Mouse (Mus musculus) ZHBTc4 (cell line): ENCODE measurements at regions not wholly inside any gene's neighbourhood (a gene's known extent, or its start where the extent isn't known, plus 50 kb on each side); places are given as distances from the start of the nearest gene placed in this dataset.

Experiments
- DNase-seq: peaks from one replicate; pipeline ENCODE4 v3.0.0-alpha.2; 2011; ENCODE audit warnings: low read depth, low spot score

DNA sequence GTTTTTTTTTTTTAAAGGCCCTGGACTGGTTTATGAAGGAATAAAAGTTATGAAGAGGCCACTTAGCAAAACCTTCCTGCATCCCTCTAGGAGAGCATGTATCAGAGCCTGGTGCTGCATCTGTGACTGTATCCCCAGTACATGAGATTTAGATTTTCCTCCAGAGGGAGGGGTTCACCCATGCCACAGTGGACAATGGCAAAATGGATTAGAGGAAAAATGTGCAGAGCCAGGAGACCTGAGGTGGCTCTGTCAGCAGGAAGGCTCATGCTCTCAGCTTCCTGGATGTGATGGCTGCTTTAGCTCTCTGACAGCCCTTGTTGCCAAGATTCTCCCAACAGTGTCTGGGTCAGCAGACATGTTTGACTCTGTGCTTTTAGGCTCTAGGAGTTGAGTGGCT, 298.2 kb downstream of the Eipr1 start:
- DNase-seq: no peak

DNA sequence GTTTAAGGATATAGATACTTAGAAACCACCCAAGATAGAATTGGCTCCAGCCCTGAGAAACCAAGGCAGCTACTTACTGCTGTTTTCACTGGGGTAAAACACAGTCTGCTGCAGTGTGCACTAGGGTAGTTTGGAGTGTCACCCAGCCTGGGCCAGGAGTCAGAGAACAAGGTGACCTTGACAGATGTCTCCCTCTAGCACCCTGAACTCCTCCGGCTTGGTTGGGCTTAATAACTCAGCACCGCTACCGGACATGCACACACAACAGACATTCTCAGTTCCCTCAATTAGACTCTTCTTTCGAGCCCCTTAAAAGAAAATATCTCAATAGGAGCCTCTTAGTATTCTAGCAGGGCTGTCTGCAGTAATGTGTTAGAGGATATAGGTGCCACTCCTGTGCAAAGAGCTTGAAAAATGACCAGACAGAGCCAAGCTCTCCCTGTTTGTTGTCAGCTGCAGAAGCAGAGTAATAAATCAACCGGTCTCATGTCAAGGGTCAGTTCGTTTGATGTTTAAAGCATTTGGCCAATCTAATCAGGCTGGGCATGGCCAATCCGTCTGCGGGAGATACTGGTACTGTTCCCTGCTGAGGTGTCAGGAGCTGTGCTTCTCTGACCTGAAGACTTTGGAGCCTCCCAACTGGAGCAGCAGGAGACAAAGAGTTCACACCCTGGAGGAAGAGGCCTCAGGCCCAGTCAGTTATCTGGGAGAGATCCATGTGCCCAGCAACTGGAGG, 299.1 kb downstream of the Eipr1 start:
- no peak for DNase-seq

DNA sequence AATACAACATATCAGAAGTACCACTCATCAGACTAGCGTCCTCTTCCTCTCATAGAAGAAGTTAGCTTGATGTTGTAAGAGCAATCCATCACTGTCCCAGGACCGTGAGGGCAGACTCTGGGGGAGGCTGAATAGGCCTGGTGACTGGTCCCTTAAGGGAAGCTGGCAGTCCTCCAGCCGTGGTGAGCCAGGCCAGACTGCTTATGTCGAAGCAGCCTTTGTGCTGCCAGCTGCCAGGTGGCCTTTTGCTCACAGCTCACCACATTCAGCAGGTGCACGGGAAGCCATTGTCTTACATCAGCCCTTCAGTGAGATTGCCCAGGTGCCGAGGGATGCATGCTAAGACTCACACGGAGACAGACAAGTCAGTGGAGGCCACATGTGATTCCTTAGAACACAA, 302.8 kb downstream of the Eipr1 start:
- no peak for DNase-seq

DNA sequence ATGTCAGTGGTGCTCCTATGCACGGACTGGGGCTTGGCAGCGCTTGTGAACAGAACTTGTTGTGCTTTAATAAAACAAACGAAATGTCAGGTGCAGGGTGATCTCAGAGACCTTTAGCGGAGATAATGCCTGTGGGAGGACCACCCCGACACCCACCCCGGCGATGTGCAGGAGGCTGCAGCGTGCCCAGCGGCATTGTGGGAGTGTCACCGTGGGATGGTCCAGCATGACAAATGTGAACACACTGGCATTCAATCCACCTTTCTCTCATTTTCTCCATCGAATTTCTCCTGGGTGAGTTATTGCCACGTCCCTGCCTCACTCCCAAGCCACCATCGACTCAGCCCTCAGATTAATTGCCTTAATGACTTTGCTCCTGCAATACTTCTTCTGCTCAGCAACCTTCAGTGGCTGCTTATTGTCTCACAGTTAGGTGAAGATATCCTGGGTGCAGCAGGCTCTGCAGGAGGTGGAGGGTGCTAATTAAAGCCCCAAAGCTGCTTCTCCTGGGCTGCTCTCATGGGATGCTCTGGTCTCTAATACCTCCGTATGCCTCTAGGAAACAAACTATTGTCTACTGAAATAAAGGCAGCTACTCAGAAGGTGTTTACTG, 310.5 kb downstream of the Eipr1 start:
- DNase-seq: no peak

DNA sequence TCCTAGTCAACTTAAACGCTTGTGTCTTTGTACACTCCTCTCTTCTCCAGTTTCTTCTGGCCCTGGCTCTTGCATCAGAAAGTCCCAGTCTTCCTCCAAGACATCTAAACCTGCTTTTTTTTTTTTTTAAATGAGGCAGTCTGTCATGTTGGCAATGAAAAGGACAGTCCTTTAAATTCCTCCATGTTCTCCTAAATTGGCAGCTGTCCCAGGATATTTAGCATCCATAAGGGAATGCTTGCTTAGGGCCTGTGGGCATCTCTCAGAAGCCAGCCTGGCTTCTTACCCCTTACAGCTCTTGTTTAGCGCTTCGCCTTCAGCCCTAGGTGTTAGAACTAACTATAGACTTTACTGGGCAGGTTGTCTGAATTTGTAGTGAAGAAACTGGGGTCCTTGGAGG, 311.2 kb downstream of the Eipr1 start:
- no peak for DNase-seq

DNA sequence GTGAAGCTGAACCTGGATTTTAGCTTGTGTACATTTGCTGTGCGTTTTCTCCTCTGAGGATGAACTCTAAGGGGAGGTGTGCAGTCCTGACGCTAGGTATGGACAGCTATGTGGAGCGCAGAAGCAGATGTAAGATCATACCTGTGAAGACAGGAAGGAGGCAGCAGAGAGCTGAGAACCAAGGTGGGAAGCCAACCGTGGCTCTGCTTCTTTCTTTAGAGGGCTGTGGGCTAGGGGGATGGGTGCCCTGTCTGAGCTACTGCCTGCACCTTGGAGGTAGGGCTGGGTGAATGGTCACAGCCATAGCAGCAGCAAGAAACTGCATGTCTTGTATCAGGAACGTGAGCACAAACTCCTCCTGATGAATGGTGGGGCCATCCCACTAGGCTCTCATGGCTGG, 316.6 kb downstream of the Eipr1 start:
- peak; percentile 82 for DNase-seq

DNA sequence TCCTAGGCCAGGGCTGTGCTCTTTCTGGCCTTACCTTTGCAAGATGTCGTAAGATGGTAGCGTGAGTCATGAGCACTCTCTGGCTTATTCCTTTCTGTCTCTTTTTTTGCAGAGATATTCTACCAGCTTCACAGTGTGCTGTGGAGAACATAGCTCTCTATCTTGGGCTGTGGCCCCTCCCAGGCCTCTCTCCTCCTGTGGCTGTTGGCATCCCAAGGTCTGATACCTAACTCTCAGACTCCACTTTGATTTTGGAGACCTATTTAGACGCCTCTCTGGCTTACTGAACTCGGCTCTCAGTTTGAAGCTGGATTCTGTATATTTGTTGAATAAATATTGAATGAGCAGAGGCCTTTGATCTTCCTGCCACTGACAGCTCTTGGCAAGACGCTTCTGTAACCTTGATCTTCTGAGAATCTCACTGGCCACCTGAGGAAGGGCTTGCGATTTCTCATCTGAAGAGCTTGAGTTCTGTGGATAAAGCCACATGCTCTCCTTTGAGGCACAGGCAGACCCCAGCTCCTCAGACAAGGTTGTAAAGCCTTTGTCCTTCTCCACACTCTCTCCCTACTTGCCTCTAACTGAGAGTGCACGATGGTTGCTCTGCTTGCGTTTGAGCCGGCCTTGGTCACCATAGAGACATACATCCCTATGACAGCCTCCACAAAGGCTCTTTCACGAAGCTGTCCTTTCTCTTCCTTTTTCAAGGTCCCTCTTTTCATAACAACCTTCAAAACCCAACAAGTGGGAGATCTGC, 323.7 kb downstream of the Eipr1 start:
- peak; percentile 47 for DNase-seq

DNA sequence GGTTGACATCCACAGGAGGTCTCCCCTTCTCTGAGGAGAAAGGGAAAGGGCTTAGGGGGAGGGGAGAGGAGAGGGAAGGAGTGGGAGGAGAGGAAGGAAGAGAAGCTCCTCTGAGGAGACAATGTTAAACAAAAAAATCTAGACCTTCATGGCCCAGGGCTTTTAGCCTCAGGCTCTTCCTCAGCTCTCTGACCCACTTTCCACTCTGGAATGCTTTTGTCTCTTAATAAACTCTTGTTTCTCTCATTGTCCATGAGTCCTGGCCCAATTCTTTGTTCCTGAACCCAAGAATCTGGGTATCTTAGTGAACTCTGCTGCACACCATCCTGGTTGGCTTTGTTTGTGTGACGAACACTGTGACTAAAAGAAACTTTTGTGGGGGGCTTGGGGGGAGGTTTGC, 325.0 kb downstream of the Eipr1 start:
- DNase-seq: peak; percentile 69

DNA sequence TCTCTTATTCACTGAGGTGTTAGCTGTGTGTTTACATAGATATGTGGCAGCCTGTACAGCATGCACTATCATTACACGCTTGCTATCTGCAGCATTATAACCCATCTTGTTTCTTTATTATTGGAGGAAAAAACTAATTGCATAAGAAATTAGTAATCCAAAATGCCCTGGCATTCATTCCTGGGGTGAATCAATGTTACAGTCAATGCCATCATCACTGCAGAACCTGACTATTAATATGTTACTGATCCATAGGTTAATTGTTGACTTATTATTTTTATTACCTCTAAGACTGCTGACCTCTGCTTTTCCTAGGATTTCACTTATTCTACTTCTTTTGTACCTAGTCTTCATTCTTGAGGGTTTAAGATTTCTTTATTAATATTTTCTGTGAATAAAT, 327.4 kb downstream of the Eipr1 start:
- no peak for DNase-seq

DNA sequence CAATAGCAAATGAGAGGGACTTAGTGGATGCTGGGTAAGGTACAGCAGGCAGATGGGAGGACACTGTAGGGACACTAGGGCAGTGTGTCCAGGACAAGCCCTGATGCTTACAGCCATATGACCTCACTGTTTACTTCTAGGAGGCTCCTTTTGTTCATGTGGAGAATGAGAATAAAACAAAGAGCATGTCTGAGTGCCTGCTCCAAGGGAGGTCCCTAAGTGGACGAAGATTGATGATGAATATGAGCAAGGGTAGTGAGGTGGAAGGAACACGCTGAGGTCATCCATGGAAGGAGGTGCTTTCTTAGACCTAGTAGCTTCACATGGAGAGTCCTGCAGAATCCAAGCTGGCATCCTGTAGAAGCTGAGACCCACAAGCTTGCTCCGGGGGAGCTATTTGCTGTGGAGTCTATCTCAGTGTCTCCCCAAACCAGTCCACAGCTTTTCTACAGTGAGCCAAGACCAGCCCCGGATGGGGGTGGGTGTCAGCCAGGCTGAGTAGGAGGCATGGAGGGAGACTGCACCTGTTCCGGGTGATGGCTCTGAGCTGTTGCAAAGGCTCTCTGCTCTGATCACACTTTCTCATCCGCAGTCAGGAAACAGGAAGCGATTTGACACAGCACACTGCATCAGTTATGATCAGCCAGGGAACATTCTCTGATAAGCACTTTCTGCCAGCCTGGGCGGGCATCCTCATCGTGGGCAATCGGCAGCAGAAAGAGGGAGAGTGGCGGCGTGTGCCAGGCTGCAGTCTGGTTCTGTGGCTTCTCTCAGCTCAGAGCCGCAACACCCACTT, 332.0 kb downstream of the Eipr1 start:
- peak; percentile 21 for DNase-seq

DNA sequence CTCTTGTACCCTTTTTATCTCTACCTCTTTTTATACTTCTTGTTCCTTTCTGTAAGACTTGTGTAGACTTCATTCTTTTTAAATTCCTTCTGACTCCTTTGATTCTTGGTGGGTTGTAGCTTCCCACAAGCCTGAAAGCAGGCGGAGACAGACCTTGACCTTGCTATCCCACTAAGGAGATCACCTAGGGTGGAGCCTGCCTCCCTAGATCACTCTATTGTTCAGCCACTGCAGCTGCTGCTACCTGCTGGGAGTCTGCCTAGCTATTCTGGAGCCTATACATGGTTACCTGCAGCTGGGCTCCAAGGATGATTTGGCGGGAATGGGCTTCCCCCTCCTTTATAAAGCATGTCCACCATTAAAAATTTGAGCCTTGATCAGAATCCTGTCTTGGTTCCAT, 335.6 kb downstream of the Eipr1 start:
- DNase-seq: peak; percentile 45

DNA sequence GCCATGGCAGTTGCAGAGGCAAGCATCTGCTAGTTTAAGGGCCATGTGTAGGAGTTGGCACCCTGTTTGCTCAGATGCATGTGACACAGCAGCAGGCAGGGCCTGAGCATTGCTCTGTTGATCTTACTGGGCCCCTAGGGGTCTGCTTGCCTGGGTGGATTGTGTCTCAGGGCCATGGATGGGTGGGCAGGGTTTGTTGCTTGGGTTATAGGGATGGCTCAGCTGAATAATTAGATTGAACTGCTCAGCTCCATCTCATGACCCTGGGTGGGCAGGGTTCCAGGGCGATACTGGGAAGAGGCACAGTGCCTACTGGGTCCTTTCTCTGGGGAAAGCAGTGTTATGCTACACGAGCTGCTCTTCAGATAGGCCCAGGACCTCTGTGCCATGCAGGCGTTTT, 338.0 kb downstream of the Eipr1 start:
- DNase-seq: no peak

DNA sequence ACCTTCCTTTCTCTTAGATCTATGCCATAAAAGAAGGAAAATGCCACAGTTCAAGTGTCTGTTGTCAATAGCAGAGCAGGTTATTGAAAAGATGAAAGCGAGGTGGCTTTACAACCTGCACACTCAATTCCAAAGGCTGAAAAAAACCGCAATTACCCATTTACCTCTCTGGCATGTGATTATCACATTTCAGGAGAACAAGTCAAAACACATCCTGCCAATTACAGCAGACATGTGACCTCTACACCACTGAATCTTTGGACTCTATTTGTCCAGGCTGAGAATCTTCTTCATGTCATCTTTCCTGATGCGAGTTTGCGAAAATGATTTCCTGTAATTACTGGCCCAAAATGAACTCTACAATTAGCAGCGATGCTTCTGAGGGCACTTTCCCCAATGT, 338.8 kb downstream of the Eipr1 start:
- no peak for DNase-seq

DNA sequence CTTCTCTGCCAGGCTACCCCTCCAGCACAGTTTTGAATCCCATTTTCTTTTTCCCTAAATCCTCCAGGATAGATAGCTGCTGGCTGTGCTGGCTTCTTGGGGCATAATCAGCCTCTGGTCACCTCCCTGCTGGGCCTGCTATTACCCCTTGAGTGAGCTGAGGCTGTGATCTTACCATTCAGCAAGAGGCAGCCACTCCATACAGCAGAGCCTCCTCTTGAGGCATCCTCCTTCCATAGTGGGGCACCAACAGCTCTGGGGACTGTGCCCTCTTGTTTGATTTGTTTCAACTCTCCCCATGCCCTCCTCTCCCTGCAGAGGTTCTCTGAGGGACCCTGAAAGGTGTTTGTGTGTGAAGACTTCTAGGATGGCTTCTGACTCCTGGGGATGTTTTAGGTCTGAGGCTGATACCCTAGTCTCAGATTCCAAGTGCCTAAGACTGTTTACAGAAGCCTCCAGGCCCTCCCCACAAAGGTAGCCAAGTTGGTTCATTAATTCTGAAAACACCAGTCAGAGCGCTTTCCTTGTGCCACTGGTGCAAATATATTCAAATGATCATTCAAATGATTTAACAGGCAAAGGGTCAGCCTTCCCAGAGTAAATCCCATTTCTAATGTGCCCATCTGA, 343.9 kb downstream of the Eipr1 start:
- DNase-seq: no peak

DNA sequence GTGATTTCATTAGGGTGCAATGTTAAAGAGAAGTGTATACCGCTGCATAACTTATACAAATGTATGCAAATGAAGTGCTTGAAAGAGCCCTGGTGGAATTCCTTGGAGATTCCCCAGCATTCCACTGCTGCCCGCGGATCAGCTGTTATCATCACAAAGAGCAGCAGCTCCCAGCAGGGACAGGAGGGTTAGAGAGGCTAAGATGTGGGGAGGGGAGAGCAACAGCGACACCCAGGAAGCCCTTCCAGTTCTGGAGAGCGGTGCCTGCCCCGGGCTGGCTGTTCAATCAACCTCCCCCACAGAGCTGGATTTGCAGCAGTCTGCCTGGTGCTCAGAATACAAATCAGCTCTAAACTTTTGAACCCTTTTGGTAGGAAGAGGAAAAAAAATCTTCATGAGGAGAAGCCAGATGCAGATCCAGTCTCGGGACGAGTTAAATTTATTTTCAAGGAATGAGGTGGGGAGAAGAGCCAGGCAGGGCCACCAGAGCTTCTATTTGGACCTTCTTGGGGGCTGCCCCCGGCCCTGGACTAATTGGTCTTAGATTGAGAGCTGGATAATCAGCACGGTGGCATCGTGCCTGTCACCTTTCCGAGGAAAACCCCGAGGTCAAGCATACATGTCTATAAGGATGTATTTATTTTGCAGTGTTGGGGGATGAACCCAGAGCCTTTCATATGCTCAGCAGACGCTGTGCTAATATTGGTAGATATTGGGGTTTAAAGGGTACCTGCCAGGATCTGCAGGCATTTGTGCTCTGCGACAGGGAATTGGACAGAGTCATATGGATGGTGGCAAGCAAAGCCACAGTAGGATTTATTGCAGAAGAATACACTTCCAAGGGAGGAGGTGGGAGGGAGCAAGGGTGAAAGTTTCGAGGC, 344.7 kb downstream of the Eipr1 start:
- DNase-seq: peak; percentile 98

DNA sequence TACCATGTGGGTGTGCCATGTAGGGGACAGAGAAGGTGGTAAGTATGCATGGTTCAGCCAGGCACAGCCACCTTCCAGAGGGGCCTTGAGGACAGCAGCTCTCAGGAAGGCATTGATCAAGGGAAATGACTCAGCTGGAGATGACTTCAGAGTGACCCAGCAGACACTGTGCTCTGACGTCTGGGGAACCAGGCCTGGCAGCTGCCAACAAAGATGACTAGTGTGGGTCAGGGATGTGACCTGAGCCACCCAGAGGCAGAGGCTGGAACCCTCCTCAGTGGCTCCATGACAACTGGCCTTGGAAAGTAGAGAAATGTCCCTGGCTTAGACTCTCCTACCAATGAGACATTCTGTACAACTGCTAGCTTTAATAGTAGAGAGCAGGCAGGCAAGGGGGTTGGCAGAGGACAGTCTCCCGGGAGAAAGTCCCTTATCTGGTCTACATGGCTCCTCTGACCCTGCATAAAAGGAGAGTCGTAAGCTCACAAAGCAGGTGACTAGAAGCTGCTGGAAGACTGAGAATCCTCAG, 348.5 kb downstream of the Eipr1 start:
- DNase-seq: no peak

DNA sequence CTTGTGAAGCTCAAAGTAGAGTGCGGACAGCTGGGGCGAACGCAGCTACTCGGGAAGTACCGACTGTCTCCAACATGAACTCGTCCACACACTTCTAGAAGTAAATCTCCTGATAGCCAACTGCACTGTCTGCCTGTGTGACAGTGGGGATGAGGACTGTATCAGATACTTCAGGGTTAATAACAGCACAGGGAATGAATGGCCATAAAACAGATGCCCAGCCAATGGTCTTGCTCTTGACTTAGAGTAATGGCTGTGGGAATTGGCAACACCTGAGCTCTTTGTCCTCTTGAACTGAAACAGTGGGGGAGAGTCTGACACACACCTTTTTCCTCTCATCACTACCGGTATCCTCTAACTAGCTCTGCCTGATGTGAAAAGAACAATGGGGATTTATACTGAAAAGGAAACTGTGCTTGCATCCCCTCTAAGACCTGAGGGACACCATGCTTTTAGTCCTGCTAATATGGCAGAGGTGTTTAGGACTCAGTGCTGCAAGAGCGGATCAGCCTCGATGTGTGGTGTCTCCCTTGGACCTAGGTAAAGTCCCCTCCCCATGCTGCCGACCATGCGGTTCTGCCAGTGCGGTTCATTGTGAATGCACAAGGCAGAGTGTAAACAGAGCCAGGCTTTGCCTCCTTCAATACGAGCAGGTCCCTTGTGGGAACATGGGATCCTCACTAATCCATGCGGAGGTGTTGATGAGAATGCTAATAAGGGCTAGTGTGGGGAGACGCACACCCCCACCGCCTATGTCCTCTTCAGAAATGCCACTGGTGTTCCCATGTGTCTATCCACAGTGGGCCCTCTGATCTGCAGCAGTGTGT, 355.5 kb downstream of the Eipr1 start:
- no peak for DNase-seq

DNA sequence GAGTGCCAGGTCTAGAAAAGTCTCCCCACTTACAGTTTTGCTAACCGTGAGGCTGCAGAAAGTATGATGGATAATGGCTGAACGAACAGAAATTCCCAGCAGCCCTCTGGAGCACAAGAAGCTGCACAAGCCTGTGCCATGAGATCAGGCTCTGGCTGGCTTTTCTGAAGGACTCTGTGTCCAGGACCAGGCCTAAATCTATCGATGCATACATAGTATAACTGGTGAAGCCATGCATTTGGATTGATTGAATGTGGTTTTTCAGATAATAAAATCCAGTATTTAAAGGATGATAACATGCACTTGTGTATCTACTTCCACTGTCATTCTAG, 356.1 kb downstream of the Eipr1 start:
- DNase-seq: no peak

DNA sequence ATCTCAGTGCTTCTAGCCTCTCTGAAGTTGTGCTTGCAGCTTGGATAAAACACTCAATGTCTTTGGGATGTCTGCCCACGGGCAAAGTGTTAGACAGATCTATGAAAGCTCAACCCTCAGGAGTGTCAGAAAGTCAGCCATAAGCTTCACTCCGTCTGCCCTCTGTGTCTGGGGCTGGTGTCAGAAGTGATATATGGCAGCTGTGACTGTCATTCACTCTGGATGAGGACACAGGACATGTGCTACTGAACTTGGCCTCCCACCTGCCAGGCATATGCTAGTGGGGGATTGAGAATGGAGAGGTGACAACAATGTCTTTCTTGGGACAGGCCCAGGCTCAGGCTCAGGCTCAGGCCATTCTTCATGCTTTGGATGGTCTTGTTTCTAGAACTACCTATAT, 366.7 kb downstream of the Eipr1 start:
- no peak for DNase-seq

DNA sequence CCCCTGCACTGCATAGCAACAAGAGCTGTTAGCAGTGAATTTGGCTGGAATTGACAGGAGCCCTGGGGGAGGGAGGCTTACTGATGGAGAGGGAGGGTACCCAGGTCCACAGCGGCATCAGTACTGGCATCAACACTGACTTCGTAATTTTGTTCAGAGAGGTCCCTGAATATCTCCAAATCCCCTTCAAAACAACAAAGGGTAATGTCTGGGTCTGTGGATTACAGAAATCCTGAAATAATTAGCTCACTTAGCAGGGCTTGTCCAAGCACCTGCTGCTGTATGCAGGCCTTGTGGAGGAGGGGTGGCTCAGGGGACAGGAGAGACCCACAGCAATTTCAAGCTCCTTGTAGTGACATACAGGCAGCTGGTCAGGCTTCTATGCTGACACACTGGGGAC, 369.6 kb downstream of the Eipr1 start:
- no peak for DNase-seq
